Mouse (Mus musculus) limb, embryonic 15.5 days (tissue): ENCODE results near the gene Ttll5. TPM values are rescaled to one million over a fixed set of nuclear protein-coding genes. Genes with fewer than 3 reads are reported as not detected.
A peak's percentile ranks its signal among the peaks of the same experiment; 100 is the strongest.

Source experiments
- ATAC-seq: fragments of 200-750 bp; cut with Nextera tagmentation; 2 replicates; pipeline ENCODE4 v1.8.0; 2017; ENCODE audit warnings: low read depth, moderate TSS enrichment; ENCODE audit not compliant: insufficient number of reproducible peaks, low FRiP score, low TSS enrichment
- H3K27ac ChIP-seq: fragments of 300-500 bp; sonication (generic); 2 replicates; pipeline ENCODE4 v1.5.1; 2015; ENCODE audit warnings: moderate library complexity, mild to moderate bottlenecking, inconsistent platforms
- H3K27me3 ChIP-seq: fragments of 300-500 bp; sonication (generic); 2 replicates; pipeline ENCODE4 v1.6.1; 2015; ENCODE audit warnings: inconsistent platforms
- H3K36me3 ChIP-seq: fragments of 300-500 bp; sonication (generic); 2 replicates; pipeline ENCODE4 v1.6.1; 2015; ENCODE audit warnings: inconsistent platforms
- H3K4me1 ChIP-seq: fragments of 300-500 bp; sonication (generic); 2 replicates; pipeline ENCODE4 v1.6.1; 2015; ENCODE audit warnings: inconsistent platforms
- H3K4me2 ChIP-seq: fragments of 300-500 bp; sonication (generic); 2 replicates; pipeline ENCODE4 v1.6.1; 2015; ENCODE audit warnings: mild to moderate bottlenecking, inconsistent platforms
- H3K4me3 ChIP-seq: fragments of 300-500 bp; sonication (generic); 2 replicates; pipeline ENCODE4 v1.5.1; 2015; ENCODE audit warnings: mild to moderate bottlenecking, inconsistent platforms
- H3K9ac ChIP-seq: fragments of 300-500 bp; sonication (generic); 2 replicates; pipeline ENCODE4 v1.6.1; 2015; ENCODE audit warnings: inconsistent platforms
- H3K9me3 ChIP-seq: fragments of 300-500 bp; sonication (generic); 2 replicates; pipeline ENCODE4 v1.6.1; 2016; ENCODE audit warnings: inconsistent platforms
- WGBS: fragments of 180-500 bp; shearing (Covaris S2); methylation state at CpG from one replicate; pipeline ENCODE4 v1.1.7; 2015; 5-methylcytosine and 5-hydroxymethylcytosine counted together
- polyA plus RNA-seq: library from polyadenylated mRNA; unstranded; fragments of >200 nt; fragmentation: Nextera tagmentation; extraction: Ambion mirVana; gene quantifications from 2 replicates; pipeline ENCODE4 v1.2.1, GENCODE M21; 2015

The Ttll5 gene
- polyA plus RNA-seq, 1 experiment from 2014 or later: 13.0 TPM

- H3K9me3 ChIP-seq: no peaks in the 10 kb centered on the region
- H3K27me3 ChIP-seq: no peaks in the 10 kb centered on the region
- no peak overlapping the region for H3K4me2 ChIP-seq
- 65% methylated on average over 8 of the region's 8 CpGs for WGBS
- H3K36me3 ChIP-seq: peaks cover 17% of the 10 kb centered on the region; the same call in 1 of the 2 replicates
- ATAC-seq: peak; percentile 30; the same call in 1 of the 2 replicates
- peaks cover 14% of the 10 kb centered on the region for H3K4me1 ChIP-seq
- H3K9ac ChIP-seq: no peak overlapping the region
- no peak overlapping the region for H3K4me3 ChIP-seq
- peak overlapping the region; percentile 80 for H3K27ac ChIP-seq
Measured at GRCm38 (mm10) chr12:85879631-85880314, 55.3 kb downstream of the Ttll5 start.

GRCm38 (mm10) chr12:85885024-85885423, 60.6 kb downstream of the Ttll5 start:
- Histone ChIP-seq H3K27me3 (no peaks in the 10 kb centered on the region), H3K4me2 (no peak overlapping the region), H3K9me3 (no peaks in the 10 kb centered on the region), H3K36me3 (peaks cover 2% of the 10 kb centered on the region; the same call in 1 of the 2 replicates), H3K4me3 (no peak overlapping the region), H3K4me1 (peaks cover 3% of the 10 kb centered on the region), H3K27ac (no peak overlapping the region), H3K9ac (no peak overlapping the region)
- WGBS: 88% methylated on average over 3 of the region's 3 CpGs
- ATAC-seq: no peak

DNA sequence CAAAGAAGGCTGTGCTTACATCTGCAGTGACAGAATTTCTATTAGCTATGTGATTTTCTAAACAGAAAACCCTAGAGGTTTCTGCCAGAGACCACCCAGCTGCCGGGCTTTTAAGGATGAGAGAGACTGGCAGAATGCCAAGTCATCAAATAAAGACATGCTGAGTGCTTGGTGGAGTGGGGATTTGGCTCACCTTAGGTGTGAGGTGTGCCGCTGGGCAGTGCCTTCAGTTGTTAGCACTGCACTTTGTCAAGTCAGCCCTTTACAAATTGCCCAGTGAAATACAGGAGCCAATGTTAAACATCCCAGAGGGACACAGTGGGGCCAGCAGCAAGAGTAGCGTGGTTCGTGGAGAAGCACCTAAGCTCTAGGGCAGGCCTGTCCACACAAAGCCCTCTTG, 65.6 kb downstream of the Ttll5 start:
- Histone ChIP-seq H3K4me3 (no peak overlapping the region), H3K4me2 (no peak overlapping the region), H3K27ac (0 out of 2 replicates have a peak overlapping the region, but pooled peaks have one; percentile 13), H3K9ac (no peak overlapping the region), H3K9me3 (no peaks in the 10 kb centered on the region), H3K36me3 (peaks cover 6% of the 10 kb centered on the region; the same call in 1 of the 2 replicates), H3K27me3 (no peaks in the 10 kb centered on the region), H3K4me1 (peaks cover 8% of the 10 kb centered on the region)
- WGBS: 43% methylated on average over 4 of the region's 4 CpGs
- no peak for ATAC-seq

DNA sequence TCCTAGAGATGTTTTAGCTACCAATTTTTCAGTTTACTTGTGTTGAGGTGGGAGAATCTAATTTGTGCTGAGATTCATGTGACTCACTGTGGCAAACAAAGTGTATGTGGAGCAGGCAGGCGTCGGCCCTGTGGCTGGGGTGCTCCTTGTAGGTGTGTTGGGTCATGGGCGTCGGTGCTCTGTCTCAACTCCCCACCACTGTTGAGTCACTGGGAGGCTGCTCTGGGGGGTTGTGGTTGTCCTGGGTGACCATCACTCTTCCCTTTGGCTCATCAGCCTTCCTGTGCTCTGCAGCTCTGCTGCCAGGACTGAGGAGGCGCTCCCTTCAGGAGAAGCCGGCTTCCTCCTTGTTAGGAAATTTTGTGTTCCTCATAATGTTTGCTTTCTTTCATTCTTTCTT, 79.5 kb downstream of the Ttll5 start:
- no peaks in the 10 kb centered on the region for H3K27me3 ChIP-seq
- H3K4me2 ChIP-seq: no peak overlapping the region
- no peak for ATAC-seq

GRCm38 (mm10) chr12:85905666-85906065, 81.2 kb downstream of the Ttll5 start:
- Histone ChIP-seq H3K9me3 (no peaks in the 10 kb centered on the region), H3K9ac (no peak overlapping the region), H3K27ac (no peak overlapping the region), H3K4me1 (no peaks in the 10 kb centered on the region), H3K27me3 (no peaks in the 10 kb centered on the region), H3K36me3 (0 out of 2 replicates have a peak, but pooled peaks cover 2% of the 10 kb centered on the region), H3K4me3 (no peak overlapping the region), H3K4me2 (no peak overlapping the region)
- 84% methylated on average over 2 of the region's 2 CpGs for WGBS
- no peak for ATAC-seq

More for the DNA sequence above, 79.5 kb downstream of the Ttll5 start:
- H3K9ac ChIP-seq: no peak overlapping the region
- H3K27ac ChIP-seq: no peak overlapping the region
- H3K4me1 ChIP-seq: no peaks in the 10 kb centered on the region
- no peak overlapping the region for H3K4me3 ChIP-seq
- H3K36me3 ChIP-seq: 0 out of 2 replicates have a peak, but pooled peaks cover 7% of the 10 kb centered on the region
- H3K9me3 ChIP-seq: no peaks in the 10 kb centered on the region
- 83% methylated on average over 6 of the region's 6 CpGs for WGBS

DNA sequence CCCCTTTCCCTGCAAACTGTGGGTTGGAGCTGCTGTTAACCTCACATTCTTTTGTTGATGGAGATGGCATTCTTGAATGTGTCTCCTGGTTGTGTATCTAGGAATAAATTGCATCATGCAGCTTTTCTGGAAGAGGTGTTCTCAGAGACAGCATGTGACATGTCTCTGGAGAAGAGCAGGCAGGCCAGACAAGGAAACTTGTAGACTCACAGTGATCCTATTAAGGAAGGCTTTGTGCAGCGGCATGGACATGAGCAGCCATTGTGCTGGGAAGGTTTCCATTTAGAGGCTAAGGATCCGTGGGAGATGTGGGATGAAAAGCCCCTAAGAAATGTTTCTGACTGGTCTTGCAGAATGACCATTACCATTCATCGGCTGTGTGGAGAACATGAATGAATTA, 83.4 kb downstream of the Ttll5 start:
- no peak for ATAC-seq
- Histone ChIP-seq H3K27ac (no peak overlapping the region), H3K27me3 (no peaks in the 10 kb centered on the region)

GRCm38 (mm10) chr12:85910811-85911210, 86.4 kb downstream of the Ttll5 start:
- Histone ChIP-seq H3K36me3 (peaks cover 3% of the 10 kb centered on the region; the same call in 1 of the 2 replicates), H3K9me3 (no peaks in the 10 kb centered on the region), H3K4me3 (no peak overlapping the region), H3K27me3 (no peaks in the 10 kb centered on the region), H3K4me1 (no peaks in the 10 kb centered on the region), H3K4me2 (no peak overlapping the region), H3K27ac (no peak overlapping the region), H3K9ac (no peak overlapping the region)
- no peak for ATAC-seq
- 74% methylated on average over 6 of the region's 6 CpGs for WGBS

More for the DNA sequence above, 83.4 kb downstream of the Ttll5 start:
- Histone ChIP-seq H3K4me1 (no peaks in the 10 kb centered on the region), H3K4me3 (no peak overlapping the region), H3K4me2 (no peak overlapping the region), H3K9ac (no peak overlapping the region), H3K9me3 (no peaks in the 10 kb centered on the region), H3K36me3 (no peaks in the 10 kb centered on the region)
- WGBS: 85% methylated on average over 3 of the region's 3 CpGs

DNA sequence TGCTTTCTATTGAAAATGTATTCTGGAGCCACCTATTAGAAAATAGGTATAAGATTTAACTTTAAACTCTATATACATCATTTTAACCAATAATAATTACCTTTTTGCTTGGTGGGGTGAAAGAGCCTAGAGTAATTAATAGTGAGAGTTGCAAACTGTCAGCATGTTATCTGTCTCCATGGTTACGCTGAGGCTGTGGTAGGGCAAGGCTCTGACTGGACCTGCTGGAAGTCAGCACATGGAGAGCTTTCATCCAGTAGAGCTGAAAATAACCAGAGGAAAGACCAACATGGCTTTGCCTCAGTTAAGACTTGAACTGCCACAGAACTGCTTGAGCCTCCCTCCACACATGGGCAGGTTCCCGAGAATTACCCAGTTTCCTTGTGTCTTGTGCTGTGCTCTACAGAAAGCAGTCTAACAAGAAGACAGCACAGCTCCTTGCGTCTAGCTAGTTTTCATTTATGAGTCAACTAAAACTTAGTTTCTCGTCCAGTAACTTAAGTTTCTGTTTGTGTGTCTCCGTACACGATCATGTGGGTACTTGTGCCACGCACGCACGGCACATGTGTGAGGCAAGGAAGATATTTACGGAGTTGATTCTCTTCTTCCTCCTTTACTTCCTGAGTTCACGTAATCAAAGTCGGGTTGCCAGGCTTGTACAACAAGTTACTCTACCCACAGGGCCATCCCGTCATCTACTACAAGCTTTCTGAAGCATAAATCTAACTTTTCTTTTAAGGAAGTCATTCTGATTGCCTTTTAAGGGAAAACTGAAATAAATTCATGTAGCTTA, 88.4 kb downstream of the Ttll5 start:
- WGBS: 81% methylated on average over 13 of the region's 13 CpGs
- Histone ChIP-seq H3K27me3 (no peaks in the 10 kb centered on the region), H3K4me2 (no peak overlapping the region), H3K4me3 (no peak overlapping the region), H3K4me1 (no peaks in the 10 kb centered on the region), H3K36me3 (peaks cover 5% of the 10 kb centered on the region; the same call in 1 of the 2 replicates), H3K9me3 (no peaks in the 10 kb centered on the region), H3K27ac (no peak overlapping the region), H3K9ac (no peak overlapping the region)
- no peak for ATAC-seq

DNA sequence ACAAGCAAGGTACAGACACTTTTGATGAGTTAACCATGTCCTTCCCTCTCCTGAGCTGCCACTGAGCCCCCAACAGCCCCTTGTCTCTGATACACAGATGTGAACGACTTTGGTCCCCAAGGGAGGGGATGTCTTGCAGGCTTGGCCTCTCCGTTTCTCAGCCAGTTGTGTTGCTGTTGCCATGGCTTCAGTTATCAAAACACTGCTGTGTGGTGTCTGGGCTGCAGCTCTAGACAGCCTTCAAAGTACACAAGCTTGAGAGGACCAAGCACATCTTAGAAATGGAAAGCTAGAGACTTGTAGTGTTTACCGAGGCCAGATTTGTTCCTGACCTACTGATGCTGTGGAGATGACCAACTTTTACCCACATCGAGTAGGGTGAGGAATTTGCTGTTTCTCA, 102.4 kb downstream of the Ttll5 start:
- no peak overlapping the region for H3K27ac ChIP-seq
- 56% methylated on average over 4 of the region's 4 CpGs for WGBS
- no peak overlapping the region for H3K9ac ChIP-seq
- no peaks in the 10 kb centered on the region for H3K27me3 ChIP-seq
- no peak for ATAC-seq
- no peak overlapping the region for H3K4me2 ChIP-seq
- H3K4me3 ChIP-seq: no peak overlapping the region
- H3K9me3 ChIP-seq: no peaks in the 10 kb centered on the region
- H3K4me1 ChIP-seq: peaks cover 2% of the 10 kb centered on the region; the same call in 1 of the 2 replicates
- no peaks in the 10 kb centered on the region for H3K36me3 ChIP-seq

DNA sequence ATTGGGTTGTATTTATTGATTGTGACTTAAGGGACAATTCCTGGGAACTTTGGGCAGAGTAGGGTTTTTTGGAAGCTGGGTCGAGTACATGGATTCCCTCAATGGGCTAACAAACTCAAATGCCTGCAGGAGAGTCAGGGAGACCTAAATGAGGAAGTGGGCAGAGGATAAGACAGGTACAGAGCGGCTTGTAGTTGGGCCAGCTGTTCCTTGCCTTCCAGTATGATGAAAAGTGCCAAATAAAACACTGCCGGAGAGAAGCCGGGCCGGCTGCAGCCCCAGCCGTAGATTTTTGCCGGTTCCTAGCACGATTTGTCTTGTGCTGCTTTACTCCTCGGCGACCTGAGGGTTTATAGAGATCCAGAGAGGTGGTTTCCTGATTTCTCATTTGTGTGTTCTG, 104.1 kb downstream of the Ttll5 start:
- H3K9ac ChIP-seq: no peak overlapping the region
- H3K36me3 ChIP-seq: peaks cover 8% of the 10 kb centered on the region
- no peak overlapping the region for H3K4me3 ChIP-seq
- WGBS: 71% methylated on average over 10 of the region's 10 CpGs
- no peaks in the 10 kb centered on the region for H3K27me3 ChIP-seq
- H3K9me3 ChIP-seq: no peaks in the 10 kb centered on the region
- H3K4me1 ChIP-seq: peaks cover 2% of the 10 kb centered on the region; the same call in 1 of the 2 replicates
- peak overlapping the region; percentile 75 for H3K27ac ChIP-seq
- H3K4me2 ChIP-seq: no peak overlapping the region
- no peak for ATAC-seq

GRCm38 (mm10) chr12:85929711-85930110, 105.3 kb downstream of the Ttll5 start:
- H3K4me2 ChIP-seq: no peak overlapping the region
- H3K27ac ChIP-seq: peak overlapping the region; percentile 75
- peaks cover 2% of the 10 kb centered on the region; the same call in 1 of the 2 replicates for H3K4me1 ChIP-seq
- H3K9ac ChIP-seq: no peak overlapping the region
- H3K36me3 ChIP-seq: peaks cover 17% of the 10 kb centered on the region
- no peak for ATAC-seq
- no peaks in the 10 kb centered on the region for H3K9me3 ChIP-seq
- H3K4me3 ChIP-seq: no peak overlapping the region
- no peaks in the 10 kb centered on the region for H3K27me3 ChIP-seq
- 38% methylated on average over 4 of the region's 4 CpGs for WGBS

- Histone ChIP-seq H3K4me1 (peaks cover 2% of the 10 kb centered on the region; the same call in 1 of the 2 replicates), H3K36me3 (peaks cover 17% of the 10 kb centered on the region), H3K27ac (no peak overlapping the region), H3K9me3 (no peaks in the 10 kb centered on the region), H3K27me3 (no peaks in the 10 kb centered on the region), H3K4me2 (no peak overlapping the region), H3K9ac (no peak overlapping the region), H3K4me3 (no peak overlapping the region)
- WGBS: 91% methylated on average over 3 of the region's 3 CpGs
- ATAC-seq: no peak
Measured at GRCm38 (mm10) chr12:85930713-85931112, 106.3 kb downstream of the Ttll5 start.
